Comparison of ENCODE assay signal across 8 mouse cellular contexts in the genomic region with DNA sequence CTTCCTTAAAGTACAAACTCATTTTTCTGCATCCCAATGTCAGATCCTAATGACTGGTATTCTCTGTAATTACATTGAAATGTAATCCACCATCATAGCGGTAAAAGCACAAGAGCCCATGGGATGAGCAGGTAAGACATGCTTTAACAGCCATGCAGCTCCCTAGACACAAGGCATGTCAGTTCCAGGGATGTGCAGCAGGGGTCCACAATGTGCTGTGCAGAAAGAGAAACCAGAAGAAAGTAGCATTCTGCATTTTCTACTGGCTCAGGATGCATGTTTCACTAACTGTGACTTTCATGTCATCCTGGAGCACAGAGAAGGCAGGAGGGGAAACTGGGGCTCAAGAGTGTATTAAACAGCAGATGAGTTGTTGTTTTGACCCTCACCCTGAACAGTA. TPM values are rescaled to one million over a fixed set of nuclear protein-coding genes. Genes with fewer than 3 reads are reported as not detected.
A peak's percentile ranks its signal among the peaks of the same experiment; 100 is the strongest.
DNase-seq lines count a peak whose midpoint lies in the region; ATAC-seq and TF ChIP-seq lines count a peak whose summit lies in the region.

No protein-coding gene starts in this region.

- no peak overlapping the region for H3K4me3 ChIP-seq in lung, adult 2 months (replicated peaks; ENCODE audit: extremely low read depth, low read depth, low read length)

- peak; percentile 73; the same call in 1 of the 2 replicates for ATAC-seq in frontal cortex, adult (ENCODE audit: low TSS enrichment)
- peak; percentile 64 for ATAC-seq in megakaryocyte progenitor cell, adult 5-6 weeks (replicated peaks; ENCODE audit: poor library complexity)

- TF ChIP-seq CTCF in lung, adult 2 months (IDR thresholded peaks at IDR 0.05; ENCODE audit: insufficient read depth, low read length), result peak; percentile 31; the same call in 1 of the 2 replicates

- no peaks in the 10 kb centered on the region for H3K4me1 ChIP-seq in lung, adult 2 months (ENCODE audit: control insufficient read depth, insufficient read depth, low read length)

- DNase-seq in embryo, embryonic 11 days, result peak; percentile 24
- no peak for DNase-seq in embryo, embryonic 9.5 days (ENCODE audit: extremely low spot score)
- no peak for DNase-seq in lung, adult 2 months
- no peak for DNase-seq in lung, adult 18-20 months
- no peak for DNase-seq in yolk sac, embryonic 10.5 days (ENCODE audit: low spot score)
- no peak for DNase-seq in neural tube, embryonic 10.5 days (ENCODE audit: extremely low spot score, low spot score)

- 76% methylated on average over 1 of the region's 1 CpGs for WGBS in lung, adult 2 months

- TF ChIP-seq POLR2A in lung, adult 2 months (IDR thresholded peaks at IDR 0.05; ENCODE audit: borderline replicate concordance, extremely low read depth, low read depth, low read length), result no peak

RNA-seq across cellular contexts. Expression of a gene that starts 9.0 kb away (rescaled TPM):
- 11.2 and 12.2 TPM in 2 replicates for polyA plus RNA-seq in lung, adult 2 months (2012; rRNA removed)
- total RNA-seq in megakaryocyte progenitor cell, adult 5-6 weeks (2015), result 14.9 and 26.9 TPM in 2 replicates
- total RNA-seq in megakaryocyte progenitor cell, adult 5-6 weeks (2017), result 17.9 and 22.6 TPM in 2 replicates

RNA-seq across cellular contexts. Expression of a gene that starts 17.8 kb away (rescaled TPM):
- 0.68 and 0.91 TPM in 2 replicates for polyA plus RNA-seq in lung, adult 2 months (2012; rRNA removed)
- not detected in 2 replicates for total RNA-seq in megakaryocyte progenitor cell, adult 5-6 weeks (2015)
- not detected in 2 replicates for total RNA-seq in megakaryocyte progenitor cell, adult 5-6 weeks (2017)

RNA-seq across cellular contexts. Expression of a gene that starts 30.7 kb away (rescaled TPM):
- polyA plus RNA-seq in lung, adult 2 months (2012; rRNA removed), result 1.3 and 2.2 TPM in 2 replicates
- total RNA-seq in megakaryocyte progenitor cell, adult 5-6 weeks (2015), result 1.7 and 2.1 TPM in 2 replicates
- 1.2 and 1.4 TPM in 2 replicates for total RNA-seq in megakaryocyte progenitor cell, adult 5-6 weeks (2017)
